Mouse (Mus musculus): Measurements from ENCODE around the gene Mob3c. TPM values are rescaled to one million over a fixed set of nuclear protein-coding genes. Genes with fewer than 3 reads are reported as not detected.
A peak's percentile ranks its signal among the peaks of the same experiment; 100 is the strongest.

Gene Mob3c
- polyA plus RNA-seq, 1 experiment from 2014 or later: 14.2 TPM

GRCm38 (mm10) chr4:115799981-115800380 is 27.9 kb upstream of the Mob3c start:
- H3K9ac ChIP-seq (ENCODE audit: low read length): no peak overlapping the region
- no peak overlapping the region for H3K4me3 ChIP-seq (ENCODE audit: low read length)
- 0 out of 2 replicates have a peak, but pooled peaks cover under 1% of the 10 kb centered on the region for H3K4me1 ChIP-seq (replicated peaks; ENCODE audit: control insufficient read depth, insufficient read depth, low read length)
- H3K27ac ChIP-seq (ENCODE audit: low read length): no peak overlapping the region
- no peak for ATAC-seq (ENCODE audit: low read depth)
- WGBS: 67% methylated on average over 3 of the region's 3 CpGs
- H3K36me3 ChIP-seq (ENCODE audit: control insufficient read depth, insufficient read depth, low read length): peaks cover 20% of the 10 kb centered on the region
- H3K9me3 ChIP-seq (ENCODE audit: control insufficient read depth, low read length): no peaks in the 10 kb centered on the region
- no peaks in the 10 kb centered on the region for H3K27me3 ChIP-seq (ENCODE audit: control insufficient read depth, insufficient read depth, low read depth, low read length)
- no peak overlapping the region for H3K4me2 ChIP-seq (ENCODE audit: low read depth, low read length)

DNA sequence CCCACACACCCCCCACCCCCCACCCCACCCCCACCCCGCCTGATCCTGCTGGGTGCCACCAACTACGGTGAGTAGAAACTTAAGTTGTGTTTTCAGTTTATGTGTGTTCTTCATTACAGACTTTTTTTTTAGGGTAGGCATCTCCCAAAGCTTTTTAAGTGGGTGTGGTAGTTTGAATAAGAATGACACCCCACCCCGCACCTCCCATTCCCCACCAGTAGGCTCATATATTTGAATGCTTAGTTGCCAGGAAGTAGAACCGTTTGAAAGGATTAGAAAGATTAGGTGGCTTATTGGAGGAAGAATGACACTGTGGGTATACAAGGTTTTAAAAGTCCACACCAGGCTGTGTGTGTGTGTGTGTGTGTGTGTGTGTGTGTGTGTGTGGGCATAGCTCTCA is 15.6 kb upstream of the Mob3c start:
- no peak for ATAC-seq (ENCODE audit: low read depth)
- no peaks in the 10 kb centered on the region for H3K27me3 ChIP-seq (ENCODE audit: control insufficient read depth, insufficient read depth, low read depth, low read length)
- WGBS: 81% methylated on average over 4 of the region's 4 CpGs
- H3K4me1 ChIP-seq (replicated peaks; ENCODE audit: control insufficient read depth, insufficient read depth, low read length): no peaks in the 10 kb centered on the region
- H3K9ac ChIP-seq (ENCODE audit: low read length): no peak overlapping the region
- no peak overlapping the region for H3K4me3 ChIP-seq (ENCODE audit: low read length)
- no peak overlapping the region for H3K4me2 ChIP-seq (ENCODE audit: low read depth, low read length)
- peaks cover 19% of the 10 kb centered on the region for H3K36me3 ChIP-seq (ENCODE audit: control insufficient read depth, insufficient read depth, low read length)
- no peak overlapping the region for H3K27ac ChIP-seq (ENCODE audit: low read length)
- no peaks in the 10 kb centered on the region for H3K9me3 ChIP-seq (ENCODE audit: control insufficient read depth, low read length)

DNA sequence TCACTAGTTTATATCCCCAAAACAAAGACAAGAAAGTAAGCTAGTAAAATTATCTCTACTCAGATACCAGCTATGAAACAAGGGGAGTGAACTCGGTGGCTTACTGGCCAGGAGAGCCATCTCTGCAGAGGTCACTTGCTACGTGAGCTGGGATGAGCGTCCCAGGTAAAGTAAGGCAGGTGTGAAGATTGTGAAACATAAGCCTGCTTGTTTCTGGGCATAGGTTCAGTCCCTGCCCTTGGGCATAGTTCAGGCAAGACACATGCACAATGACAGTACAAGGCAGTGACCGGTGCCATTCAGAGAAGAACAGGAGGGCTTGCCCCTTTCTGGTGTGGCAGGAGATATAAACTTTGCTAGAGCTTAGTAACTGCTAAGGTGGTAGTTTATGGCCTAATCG is 12.3 kb upstream of the Mob3c start:
- Histone ChIP-seq H3K9ac (ENCODE audit: low read length) (no peak overlapping the region), H3K4me3 (ENCODE audit: low read length) (no peak overlapping the region), H3K36me3 (ENCODE audit: control insufficient read depth, insufficient read depth, low read length) (peaks cover 19% of the 10 kb centered on the region), H3K27ac (ENCODE audit: low read length) (no peak overlapping the region), H3K27me3 (ENCODE audit: control insufficient read depth, insufficient read depth, low read depth, low read length) (no peaks in the 10 kb centered on the region), H3K9me3 (ENCODE audit: control insufficient read depth, low read length) (no peaks in the 10 kb centered on the region), H3K4me1 (replicated peaks; ENCODE audit: control insufficient read depth, insufficient read depth, low read length) (no peaks in the 10 kb centered on the region), H3K4me2 (ENCODE audit: low read depth, low read length) (no peak overlapping the region)
- WGBS: 91% methylated on average over 5 of the region's 5 CpGs
- ATAC-seq (ENCODE audit: low read depth): no peak

DNA sequence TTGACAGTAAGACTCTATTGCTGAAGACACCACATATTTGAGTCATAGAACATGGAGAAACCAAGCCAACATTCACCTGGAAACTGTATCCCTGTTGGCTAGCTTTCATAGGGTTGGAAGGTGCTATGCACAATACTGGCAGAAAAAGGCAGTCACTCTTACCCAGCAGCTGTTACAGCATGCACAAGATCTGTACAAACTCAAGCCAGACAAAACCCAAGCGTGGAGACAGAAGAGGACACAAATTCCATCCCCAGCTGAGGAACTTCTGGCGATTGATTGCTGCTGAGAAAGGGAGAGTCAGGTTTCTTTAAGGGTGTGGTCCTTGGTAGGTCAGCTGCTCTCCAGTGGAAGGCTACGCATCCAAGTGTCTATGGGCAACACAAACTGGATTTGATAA is 7.7 kb upstream of the Mob3c start:
- H3K27me3 ChIP-seq (ENCODE audit: control insufficient read depth, insufficient read depth, low read depth, low read length): no peaks in the 10 kb centered on the region
- 62% methylated on average over 3 of the region's 3 CpGs for WGBS
- no peaks in the 10 kb centered on the region for H3K4me1 ChIP-seq (replicated peaks; ENCODE audit: control insufficient read depth, insufficient read depth, low read length)
- ATAC-seq (ENCODE audit: low read depth): no peak
- H3K36me3 ChIP-seq (ENCODE audit: control insufficient read depth, insufficient read depth, low read length): peaks cover 5% of the 10 kb centered on the region
- H3K4me2 ChIP-seq (ENCODE audit: low read depth, low read length): no peak overlapping the region
- H3K27ac ChIP-seq (ENCODE audit: low read length): no peak overlapping the region
- no peak overlapping the region for H3K9ac ChIP-seq (ENCODE audit: low read length)
- no peaks in the 10 kb centered on the region for H3K9me3 ChIP-seq (ENCODE audit: control insufficient read depth, low read length)
- no peak overlapping the region for H3K4me3 ChIP-seq (ENCODE audit: low read length)

- ATAC-seq (ENCODE audit: low read depth): no peak
- Histone ChIP-seq H3K9me3 (ENCODE audit: control insufficient read depth, low read length) (no peaks in the 10 kb centered on the region), H3K9ac (ENCODE audit: low read length) (no peak overlapping the region), H3K27ac (ENCODE audit: low read length) (no peak overlapping the region), H3K36me3 (ENCODE audit: control insufficient read depth, insufficient read depth, low read length) (peaks cover 1% of the 10 kb centered on the region; the same call in 1 of the 2 replicates), H3K27me3 (ENCODE audit: control insufficient read depth, insufficient read depth, low read depth, low read length) (no peaks in the 10 kb centered on the region), H3K4me3 (ENCODE audit: low read length) (no peak overlapping the region), H3K4me2 (ENCODE audit: low read depth, low read length) (no peak overlapping the region), H3K4me1 (replicated peaks; ENCODE audit: control insufficient read depth, insufficient read depth, low read length) (no peaks in the 10 kb centered on the region)
- 59% methylated on average over 3 of the region's 3 CpGs for WGBS
These were observed 6.9 kb upstream of the Mob3c start for GRCm38 (mm10) chr4:115820944-115821343.

- Histone ChIP-seq H3K9ac (ENCODE audit: low read length) (no peak overlapping the region), H3K9me3 (ENCODE audit: control insufficient read depth, low read length) (no peaks in the 10 kb centered on the region), H3K36me3 (ENCODE audit: control insufficient read depth, insufficient read depth, low read length) (no peaks in the 10 kb centered on the region), H3K27me3 (ENCODE audit: control insufficient read depth, insufficient read depth, low read depth, low read length) (no peaks in the 10 kb centered on the region), H3K4me2 (ENCODE audit: low read depth, low read length) (no peak overlapping the region), H3K4me3 (ENCODE audit: low read length) (no peak overlapping the region), H3K4me1 (replicated peaks; ENCODE audit: control insufficient read depth, insufficient read depth, low read length) (no peaks in the 10 kb centered on the region), H3K27ac (ENCODE audit: low read length) (no peak overlapping the region)
- ATAC-seq (ENCODE audit: low read depth): no peak
These were observed 6.5 kb upstream of the Mob3c start for GRCm38 (mm10) chr4:115821431-115821830.

- Histone ChIP-seq H3K27me3 (ENCODE audit: control insufficient read depth, insufficient read depth, low read depth, low read length) (no peaks in the 10 kb centered on the region), H3K9me3 (ENCODE audit: control insufficient read depth, low read length) (no peaks in the 10 kb centered on the region), H3K4me1 (replicated peaks; ENCODE audit: control insufficient read depth, insufficient read depth, low read length) (no peaks in the 10 kb centered on the region), H3K36me3 (ENCODE audit: control insufficient read depth, insufficient read depth, low read length) (no peaks in the 10 kb centered on the region), H3K9ac (ENCODE audit: low read length) (no peak overlapping the region), H3K27ac (ENCODE audit: low read length) (no peak overlapping the region), H3K4me2 (ENCODE audit: low read depth, low read length) (no peak overlapping the region), H3K4me3 (ENCODE audit: low read length) (no peak overlapping the region)
- WGBS: 41% methylated on average over 3 of the region's 3 CpGs
- ATAC-seq (ENCODE audit: low read depth): peak; percentile 38; the same call in 1 of the 2 replicates
These were observed 6.0 kb upstream of the Mob3c start for GRCm38 (mm10) chr4:115821928-115822327.

DNA sequence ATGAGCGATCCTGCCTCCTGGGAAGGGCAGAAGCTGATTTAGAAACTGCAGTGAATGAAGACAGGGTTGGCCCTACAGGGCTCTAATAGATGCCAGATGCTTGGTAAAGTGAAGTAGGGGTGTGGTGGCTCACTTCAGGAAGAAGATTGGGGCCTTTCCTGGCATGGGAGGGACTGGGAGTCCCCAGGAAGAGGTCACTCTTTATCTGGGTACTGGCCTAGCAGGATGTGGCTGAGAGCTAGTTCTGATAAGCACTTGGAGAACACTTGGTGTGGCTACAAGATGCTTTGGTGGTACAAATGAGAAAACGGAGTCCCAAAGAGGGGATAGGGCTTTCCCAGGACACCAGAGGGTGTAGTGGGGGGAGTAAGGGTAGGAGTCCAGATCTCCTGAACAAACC is 3.7 kb upstream of the Mob3c start:
- Histone ChIP-seq H3K9me3 (ENCODE audit: control insufficient read depth, low read length) (no peaks in the 10 kb centered on the region), H3K9ac (ENCODE audit: low read length) (no peak overlapping the region), H3K36me3 (ENCODE audit: control insufficient read depth, insufficient read depth, low read length) (no peaks in the 10 kb centered on the region), H3K4me3 (ENCODE audit: low read length) (no peak overlapping the region), H3K27ac (ENCODE audit: low read length) (no peak overlapping the region), H3K4me2 (ENCODE audit: low read depth, low read length) (no peak overlapping the region), H3K4me1 (replicated peaks; ENCODE audit: control insufficient read depth, insufficient read depth, low read length) (peaks cover 4% of the 10 kb centered on the region), H3K27me3 (ENCODE audit: control insufficient read depth, insufficient read depth, low read depth, low read length) (no peaks in the 10 kb centered on the region)
- 66% methylated on average over 2 of the region's 2 CpGs for WGBS
- no peak for ATAC-seq (ENCODE audit: low read depth)

GRCm38 (mm10) chr4:115825271-115825670 is 2.6 kb upstream of the Mob3c start:
- no peak overlapping the region for H3K9ac ChIP-seq (ENCODE audit: low read length)
- H3K4me3 ChIP-seq (ENCODE audit: low read length): no peak overlapping the region
- no peak for ATAC-seq (ENCODE audit: low read depth)
- 76% methylated on average over 2 of the region's 2 CpGs for WGBS
- H3K4me2 ChIP-seq (ENCODE audit: low read depth, low read length): no peak overlapping the region
- peaks cover 7% of the 10 kb centered on the region for H3K4me1 ChIP-seq (replicated peaks; ENCODE audit: control insufficient read depth, insufficient read depth, low read length)
- no peaks in the 10 kb centered on the region for H3K9me3 ChIP-seq (ENCODE audit: control insufficient read depth, low read length)
- H3K27ac ChIP-seq (ENCODE audit: low read length): no peak overlapping the region
- no peaks in the 10 kb centered on the region for H3K27me3 ChIP-seq (ENCODE audit: control insufficient read depth, insufficient read depth, low read depth, low read length)
- no peaks in the 10 kb centered on the region for H3K36me3 ChIP-seq (ENCODE audit: control insufficient read depth, insufficient read depth, low read length)

- H3K27ac ChIP-seq (ENCODE audit: low read length): no peak overlapping the region
- H3K9me3 ChIP-seq (ENCODE audit: control insufficient read depth, low read length): no peaks in the 10 kb centered on the region
- H3K4me3 ChIP-seq (ENCODE audit: low read length): peak overlapping the region; percentile 86; the same call in 1 of the 2 replicates
- H3K4me2 ChIP-seq (ENCODE audit: low read depth, low read length): peak overlapping the region; percentile 63
- peaks cover 9% of the 10 kb centered on the region for H3K36me3 ChIP-seq (ENCODE audit: control insufficient read depth, insufficient read depth, low read length)
- WGBS: 64% methylated on average over 3 of the region's 3 CpGs
- H3K4me1 ChIP-seq (replicated peaks; ENCODE audit: control insufficient read depth, insufficient read depth, low read length): peaks cover 7% of the 10 kb centered on the region
- H3K9ac ChIP-seq (ENCODE audit: low read length): no peak overlapping the region
- no peak for ATAC-seq (ENCODE audit: low read depth)
- H3K27me3 ChIP-seq (ENCODE audit: control insufficient read depth, insufficient read depth, low read depth, low read length): no peaks in the 10 kb centered on the region
These were observed 826 bp upstream of the Mob3c start for GRCm38 (mm10) chr4:115827066-115827465.

All from lung, embryonic 16.5 days (tissue).